Mouse (Mus musculus) neural tube, embryonic 11.5 days (tissue): ENCODE measurements around the gene F12. TPM values are rescaled to one million over a fixed set of nuclear protein-coding genes. Genes with fewer than 3 reads are reported as not detected.
A peak's percentile ranks its signal among the peaks of the same experiment; 100 is the strongest.

Source experiments
- ATAC-seq: fragments of 200-750 bp; cut with Nextera tagmentation; 2 replicates; pipeline ENCODE4 v1.8.0; 2017; ENCODE audit warnings: moderate number of reproducible peaks, mild to moderate bottlenecking, moderate TSS enrichment, moderate library complexity; ENCODE audit not compliant: insufficient read depth, low FRiP score, low TSS enrichment
- DNase-seq: peaks from one replicate; pipeline ENCODE4 v3.0.0-alpha.2; 2015; ENCODE audit warnings: low spot score
- H3K27ac ChIP-seq: fragments of 300-500 bp; sonication (generic); 2 replicates; pipeline ENCODE4 v1.5.1; 2014; ENCODE audit warnings: low read depth, mild to moderate bottlenecking, low read length
- H3K27me3 ChIP-seq: fragments of 300-500 bp; sonication (generic); 2 replicates; pipeline ENCODE4 v1.6.1; 2014; ENCODE audit warnings: mild to moderate bottlenecking, low read length, mixed read lengths; ENCODE audit not compliant: control insufficient read depth, insufficient read depth
- H3K36me3 ChIP-seq: fragments of 300-500 bp; sonication (generic); 2 replicates; pipeline ENCODE4 v1.6.1; 2014; ENCODE audit warnings: mild to moderate bottlenecking, low read length, moderate library complexity, mixed read lengths; ENCODE audit not compliant: control insufficient read depth, insufficient read depth
- H3K4me1 ChIP-seq: fragments of 300-500 bp; sonication (generic); 2 replicates; pipeline ENCODE4 v1.6.1; 2014; ENCODE audit warnings: low read length, mixed read lengths; ENCODE audit not compliant: control insufficient read depth, insufficient read depth
- H3K4me2 ChIP-seq: fragments of 300-500 bp; sonication (generic); 2 replicates; pipeline ENCODE4 v1.6.1; 2014; ENCODE audit warnings: low read depth, mild to moderate bottlenecking, moderate library complexity
- H3K4me3 ChIP-seq: fragments of 300-500 bp; sonication (generic); 2 replicates; pipeline ENCODE4 v1.5.1; 2014; ENCODE audit warnings: low read depth, low read length
- H3K9ac ChIP-seq: fragments of 300-500 bp; sonication (generic); 2 replicates; pipeline ENCODE4 v1.6.1; 2014; ENCODE audit warnings: mild to moderate bottlenecking, low read length
- H3K9me3 ChIP-seq: fragments of 300-500 bp; sonication (generic); 2 replicates; pipeline ENCODE4 v1.6.1; 2016; ENCODE audit warnings: low read length; ENCODE audit not compliant: control insufficient read depth
- WGBS: fragments of 180-500 bp; shearing (Covaris S2); extraction: QIAGEN DNeasy Blood & Tissue Kit; methylation state at CpG from one replicate; pipeline ENCODE4 v1.1.7; 2014; 5-methylcytosine and 5-hydroxymethylcytosine counted together
- polyA plus RNA-seq: library from polyadenylated mRNA; unstranded; fragments of >200 nt; fragmentation: Nextera tagmentation; extraction: Ambion mirVana; gene quantifications from 2 replicates; pipeline ENCODE4 v1.2.1, GENCODE M21; 2014

F12 gene
- polyA plus RNA-seq, 1 experiment from 2014 or later = not detected

DNA sequence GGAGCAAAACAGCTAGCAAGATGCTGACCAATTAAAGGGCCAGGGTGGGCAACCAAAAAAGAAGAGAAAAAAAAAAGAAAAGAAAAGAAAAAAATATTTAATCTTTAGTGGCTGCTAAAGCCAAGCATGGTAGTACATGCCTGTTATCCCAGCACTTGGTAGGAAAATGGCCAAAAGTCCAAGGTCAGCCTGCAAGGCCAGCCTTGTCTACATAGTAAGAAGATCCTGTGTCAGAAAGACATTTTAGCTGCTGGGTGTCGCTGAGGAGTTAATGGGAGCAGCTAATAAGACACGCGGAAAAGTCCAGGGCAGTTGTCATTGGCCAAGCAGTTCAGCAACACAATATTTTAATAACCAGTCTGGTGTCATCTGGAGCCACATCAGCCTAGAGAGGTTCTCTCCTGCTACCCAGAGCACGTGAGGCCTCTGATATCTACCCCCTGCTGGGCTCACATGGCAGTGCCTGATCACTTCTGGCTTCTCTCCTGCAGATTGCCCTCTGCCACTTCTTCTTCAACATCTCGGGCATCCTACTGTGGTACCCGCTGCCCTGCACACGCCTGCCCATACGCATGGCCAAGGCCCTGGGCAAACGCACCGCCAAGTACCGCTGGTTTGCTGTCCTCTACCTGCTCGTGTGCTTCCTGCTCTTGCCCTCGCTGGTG is 13.8 kb downstream of the F12 start:
- H3K4me3 ChIP-seq = no peak overlapping the region
- H3K9ac ChIP-seq = no peak overlapping the region
- no peak overlapping the region for H3K4me2 ChIP-seq
- no peaks in the 10 kb centered on the region for H3K9me3 ChIP-seq
- 86% methylated on average over 13 of the region's 13 CpGs for WGBS
- DNase-seq (no peak), ATAC-seq (no peak)
- peaks cover 5% of the 10 kb centered on the region; the same call in 1 of the 2 replicates for H3K27me3 ChIP-seq
- no peak overlapping the region for H3K27ac ChIP-seq
- no peaks in the 10 kb centered on the region for H3K4me1 ChIP-seq
- no peaks in the 10 kb centered on the region for H3K36me3 ChIP-seq

DNA sequence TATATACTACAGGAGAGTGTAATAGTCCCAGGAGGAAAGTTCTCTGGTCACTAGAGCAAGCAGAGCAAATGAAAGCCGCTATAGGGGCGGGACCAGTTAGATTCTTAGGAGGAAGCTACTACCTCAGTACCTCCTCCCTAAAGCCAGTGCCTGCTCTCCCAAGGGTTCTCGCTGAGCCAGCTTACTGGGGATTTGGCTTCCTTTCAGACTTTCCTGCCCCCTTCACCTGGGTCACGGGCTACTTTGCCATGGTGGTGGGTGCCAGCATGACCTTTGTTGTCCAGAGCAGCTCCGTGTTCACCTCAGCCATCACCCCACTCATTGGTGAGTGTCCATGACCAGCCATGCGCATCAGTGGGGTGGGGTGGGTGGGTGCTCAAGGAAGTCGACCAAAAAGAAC is 14.8 kb downstream of the F12 start:
- Histone ChIP-seq H3K4me2 (no peak overlapping the region), H3K36me3 (no peaks in the 10 kb centered on the region), H3K9ac (no peak overlapping the region), H3K4me1 (no peaks in the 10 kb centered on the region), H3K9me3 (no peaks in the 10 kb centered on the region), H3K27ac (no peak overlapping the region), H3K27me3 (0 out of 2 replicates have a peak, but pooled peaks cover 2% of the 10 kb centered on the region), H3K4me3 (no peak overlapping the region)
- DNase-seq = no peak
- WGBS = 74% methylated on average over 7 of the region's 7 CpGs
- no peak for ATAC-seq

DNA sequence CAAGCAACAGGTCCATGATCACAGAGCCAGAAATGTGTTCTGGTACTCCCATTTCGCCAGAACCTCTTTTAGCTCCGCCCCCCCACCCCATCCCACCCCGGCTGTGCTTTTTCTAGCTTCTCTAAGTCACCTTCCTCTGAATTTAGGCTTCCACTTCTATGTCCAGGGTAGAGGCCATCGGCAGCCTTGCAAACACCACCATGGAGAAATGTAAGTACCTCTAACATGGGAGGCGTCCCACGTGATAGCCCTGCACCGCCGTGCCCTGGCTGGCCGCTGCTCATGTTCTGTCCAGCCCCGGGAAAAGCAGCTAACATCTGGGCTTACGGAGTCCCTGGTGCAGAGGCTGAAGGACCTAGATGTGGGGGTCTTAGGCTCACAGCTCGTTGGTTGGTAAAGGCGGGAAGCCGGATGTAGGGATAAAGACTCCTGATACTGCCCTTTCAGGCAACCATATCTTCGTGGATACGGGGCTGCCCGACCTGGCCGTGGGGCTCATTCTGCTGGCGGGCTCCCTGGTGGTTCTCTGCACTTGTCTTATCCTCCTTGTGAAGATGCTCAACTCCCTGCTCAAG is 18.0 kb downstream of the F12 start:
- Histone ChIP-seq H3K27me3 (no peaks in the 10 kb centered on the region), H3K36me3 (no peaks in the 10 kb centered on the region), H3K4me2 (no peak overlapping the region), H3K4me1 (no peaks in the 10 kb centered on the region), H3K9ac (no peak overlapping the region), H3K9me3 (no peaks in the 10 kb centered on the region), H3K27ac (no peak overlapping the region), H3K4me3 (no peak overlapping the region)
- no peak for DNase-seq
- no peak for ATAC-seq
- WGBS = 88% methylated on average over 19 of the region's 19 CpGs

DNA sequence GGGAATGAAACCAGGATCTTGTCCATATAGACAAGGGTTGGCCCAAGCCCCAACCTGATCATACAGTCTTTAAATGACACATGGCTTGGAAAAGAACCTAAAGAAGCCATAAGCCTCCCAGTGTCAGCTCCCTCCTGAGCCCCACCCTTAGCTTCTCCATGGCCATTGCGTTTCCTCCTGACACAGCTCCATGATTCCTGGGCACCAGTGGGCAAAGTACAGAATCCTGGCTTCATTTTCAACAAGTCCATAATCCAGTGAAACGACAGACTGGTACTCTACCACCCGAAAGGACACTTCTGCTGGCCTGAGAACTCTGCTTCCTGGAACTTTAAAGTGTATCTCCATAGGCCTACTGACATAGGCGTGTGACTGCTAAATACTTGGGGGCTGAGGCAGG is 19.3 kb downstream of the F12 start:
- Histone ChIP-seq H3K4me2 (no peak overlapping the region), H3K27ac (no peak overlapping the region), H3K9me3 (no peaks in the 10 kb centered on the region), H3K36me3 (no peaks in the 10 kb centered on the region), H3K4me3 (no peak overlapping the region), H3K9ac (no peak overlapping the region), H3K4me1 (no peaks in the 10 kb centered on the region), H3K27me3 (no peaks in the 10 kb centered on the region)
- DNase-seq (no peak), ATAC-seq (no peak)
- whole genome bisulfite sequencing = 84% methylated on average over 4 of the region's 4 CpGs

DNA sequence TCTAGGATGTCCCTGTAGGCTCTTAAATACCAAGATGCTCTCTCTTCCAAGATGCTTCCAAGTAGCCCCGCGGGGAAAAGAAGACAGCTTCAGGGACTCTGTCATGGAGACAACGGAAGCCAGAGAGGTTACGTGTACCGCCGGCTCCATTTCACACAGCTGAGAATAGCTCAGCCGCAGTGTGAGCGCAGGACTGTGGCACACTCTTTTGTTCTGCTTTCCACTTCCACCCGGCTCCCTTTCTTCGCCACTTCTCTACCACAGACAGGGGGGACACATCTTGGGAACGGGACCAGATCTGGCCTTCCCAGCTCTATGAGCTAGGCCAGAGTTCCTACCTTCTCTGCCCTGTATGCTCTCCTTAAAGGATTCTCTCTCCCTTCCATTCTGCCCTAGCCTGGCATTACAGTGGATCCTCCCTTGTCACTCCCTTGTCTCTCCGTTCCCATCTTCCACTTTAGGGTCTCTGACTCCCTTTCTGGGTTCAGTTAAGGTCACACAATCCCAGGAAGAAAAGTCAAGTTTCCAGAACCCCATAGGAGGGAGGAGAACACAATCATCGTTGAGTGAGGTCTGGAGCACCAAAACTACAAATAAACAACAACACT is 20.7 kb downstream of the F12 start:
- peak overlapping the region; percentile 49; the same call in 1 of the 2 replicates for H3K27ac ChIP-seq
- H3K9me3 ChIP-seq = no peaks in the 10 kb centered on the region
- no peak overlapping the region for H3K4me3 ChIP-seq
- peak overlapping the region; percentile 47 for H3K9ac ChIP-seq
- no peak overlapping the region for H3K4me2 ChIP-seq
- DNase-seq (no peak), ATAC-seq (no peak)
- WGBS = 69% methylated on average over 13 of the region's 13 CpGs
- no peaks in the 10 kb centered on the region for H3K4me1 ChIP-seq
- H3K27me3 ChIP-seq = no peaks in the 10 kb centered on the region
- no peaks in the 10 kb centered on the region for H3K36me3 ChIP-seq

DNA sequence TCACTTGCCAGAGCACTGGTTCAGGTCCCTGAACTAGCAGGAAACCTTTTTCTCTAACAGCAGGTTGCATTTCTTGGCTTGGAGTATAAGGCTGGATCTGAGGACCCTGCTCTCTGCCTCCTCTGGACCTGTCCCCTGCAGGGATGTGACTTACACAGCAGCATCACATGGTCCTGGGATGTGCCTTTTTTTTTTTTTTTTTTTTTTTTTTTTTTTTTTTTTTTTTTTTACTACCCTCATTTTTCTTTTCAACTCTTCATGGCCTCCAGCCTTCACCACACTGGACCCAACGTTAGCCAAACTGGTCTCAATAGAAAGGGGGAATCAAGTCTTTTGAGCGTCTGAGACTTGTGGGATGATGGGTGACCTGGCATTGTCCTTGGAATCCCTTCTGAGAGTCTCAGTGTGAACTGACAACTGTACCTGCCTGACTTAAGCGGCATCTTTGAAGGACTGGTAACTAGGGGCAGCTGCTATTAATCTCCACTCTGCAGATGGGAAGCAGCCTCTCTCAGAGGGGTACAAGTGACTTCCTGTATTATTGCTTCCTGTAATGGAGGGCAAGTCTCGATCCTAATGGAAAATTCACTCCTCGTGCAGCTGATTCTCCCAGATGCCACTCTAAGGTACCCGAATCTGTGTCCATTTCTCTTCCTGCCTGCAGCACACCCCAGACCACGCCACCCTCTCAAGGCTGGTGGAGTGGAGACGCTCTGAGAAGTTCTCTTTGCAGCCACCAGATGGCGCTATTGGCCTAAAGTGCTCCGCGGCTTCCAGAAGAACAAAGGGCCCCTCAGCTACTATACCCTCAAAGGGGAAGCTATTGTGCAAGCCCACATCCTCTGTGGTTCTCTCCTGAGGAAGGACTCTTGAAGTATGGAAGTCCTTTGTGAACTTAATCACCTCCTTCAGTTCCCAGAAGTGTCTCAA is 21.5 kb downstream of the F12 start:
- peak overlapping the region; percentile 49; the same call in 1 of the 2 replicates for H3K27ac ChIP-seq
- no peak overlapping the region for H3K4me2 ChIP-seq
- 15% methylated on average over 11 of the region's 11 CpGs for WGBS
- no peaks in the 10 kb centered on the region for H3K4me1 ChIP-seq
- DNase-seq = peak; percentile 89
- peak; percentile 63 for ATAC-seq
- H3K9me3 ChIP-seq = no peaks in the 10 kb centered on the region
- no peak overlapping the region for H3K4me3 ChIP-seq
- H3K36me3 ChIP-seq = no peaks in the 10 kb centered on the region
- H3K9ac ChIP-seq = peak overlapping the region; percentile 47
- H3K27me3 ChIP-seq = no peaks in the 10 kb centered on the region

DNA sequence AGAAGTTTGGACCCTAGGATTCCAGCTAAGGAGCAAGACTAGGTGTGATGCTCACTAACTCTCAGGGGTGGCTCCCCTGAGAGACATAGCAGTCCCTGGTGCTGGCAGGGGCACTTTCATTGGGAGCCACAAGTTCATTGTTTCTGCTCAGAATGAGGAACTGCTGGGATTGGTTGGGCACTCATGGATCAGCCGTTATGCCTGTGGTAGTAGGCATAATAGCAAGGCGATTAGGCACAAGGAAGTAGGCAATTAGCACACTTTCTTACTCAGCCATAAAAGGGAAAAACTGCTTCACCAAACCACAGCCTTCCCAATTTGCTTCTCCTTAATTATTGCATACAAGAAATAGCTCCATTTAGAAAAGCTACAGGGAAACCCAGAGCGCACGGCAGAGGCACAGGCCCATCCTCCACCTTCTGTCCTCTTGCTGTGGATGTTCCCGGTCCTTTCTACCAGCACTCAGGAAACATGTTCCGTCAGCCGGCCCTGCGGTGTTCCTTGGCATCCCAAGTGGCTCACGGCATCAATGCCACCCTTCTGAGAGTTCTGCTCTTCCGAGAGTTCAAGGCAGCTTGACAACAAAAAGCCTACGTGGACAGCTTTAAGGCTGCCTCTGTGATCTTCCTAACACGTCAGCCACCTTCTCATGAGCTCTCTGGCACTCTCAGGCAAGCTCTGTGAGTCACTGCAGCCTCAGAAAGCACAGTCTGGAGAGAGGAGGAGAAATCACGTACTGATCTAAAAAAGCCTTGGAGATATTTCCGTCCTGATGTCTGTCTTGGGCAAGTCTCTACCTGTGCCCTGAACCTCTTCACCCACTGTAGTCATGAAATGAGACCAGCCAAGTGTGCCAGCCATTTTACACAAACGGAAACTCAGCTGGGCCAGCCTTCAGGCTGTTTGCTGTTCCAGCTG is 22.4 kb downstream of the F12 start:
- DNase-seq (no peak), ATAC-seq (no peak)
- 65% methylated on average over 15 of the region's 15 CpGs for WGBS
- Histone ChIP-seq H3K9ac (no peak overlapping the region), H3K9me3 (no peaks in the 10 kb centered on the region), H3K36me3 (no peaks in the 10 kb centered on the region), H3K4me1 (no peaks in the 10 kb centered on the region), H3K4me2 (no peak overlapping the region), H3K27me3 (no peaks in the 10 kb centered on the region), H3K4me3 (no peak overlapping the region), H3K27ac (no peak overlapping the region)

DNA sequence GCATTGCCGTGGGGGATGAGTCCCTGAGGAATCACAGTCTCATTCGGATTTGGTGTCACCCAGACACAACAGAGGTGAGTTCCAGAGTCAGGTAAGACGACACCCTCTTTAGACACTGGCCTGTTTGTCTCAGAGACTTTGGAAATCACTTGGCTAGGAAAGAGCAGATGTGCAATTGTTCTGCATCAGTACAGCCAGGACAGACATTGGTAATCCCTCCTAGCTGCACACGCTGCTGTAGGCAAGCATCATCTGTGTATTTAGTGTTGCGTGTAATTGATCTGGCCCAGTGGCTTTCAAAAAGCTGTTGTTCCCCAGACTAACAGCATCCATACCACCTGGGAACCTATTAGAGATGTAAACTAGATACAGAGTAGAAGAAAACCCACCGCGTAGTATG is 23.3 kb downstream of the F12 start:
- Histone ChIP-seq H3K27me3 (no peaks in the 10 kb centered on the region), H3K9ac (no peak overlapping the region), H3K36me3 (no peaks in the 10 kb centered on the region), H3K4me3 (no peak overlapping the region), H3K27ac (no peak overlapping the region), H3K4me1 (no peaks in the 10 kb centered on the region), H3K9me3 (no peaks in the 10 kb centered on the region), H3K4me2 (no peak overlapping the region)
- WGBS = 74% methylated on average over 7 of the region's 7 CpGs
- no peak for ATAC-seq
- DNase-seq = no peak
